Mouse (Mus musculus) forebrain, postnatal 0 days (tissue): ENCODE measurements around the gene 2210016F16Rik. TPM values are rescaled to one million over a fixed set of nuclear protein-coding genes. Genes with fewer than 3 reads are reported as not detected.
A peak's percentile ranks its signal among the peaks of the same experiment; 100 is the strongest.
"Not testable (repeated sequence)": the region's sequence is repeated elsewhere in the genome, so short reads cannot be mapped to it uniquely, and the experiment has no call there.

Source experiments
- ATAC-seq: fragments of 200-750 bp; cut with Nextera tagmentation; 2 replicates; pipeline ENCODE4 v1.8.0; 2017; ENCODE audit warnings: mild to moderate bottlenecking, moderate library complexity
- DNase-seq: peaks from one replicate; pipeline ENCODE4 v3.0.0-alpha.2; 2015
- H3K27ac ChIP-seq: fragments of 300-500 bp; sonication (generic); 2 replicates; pipeline ENCODE4 v1.5.1; 2014; ENCODE audit warnings: low read depth, mild to moderate bottlenecking, antibody characterized with exemption, low read length, moderate library complexity, mixed read lengths
- H3K27me3 ChIP-seq: fragments of 300-500 bp; sonication (generic); 2 replicates; pipeline ENCODE4 v1.6.1; 2014; ENCODE audit warnings: mild to moderate bottlenecking, low read length, mixed read lengths; ENCODE audit not compliant: insufficient read depth
- H3K36me3 ChIP-seq: fragments of 300-500 bp; sonication (generic); 2 replicates; pipeline ENCODE4 v1.6.1; 2014; ENCODE audit warnings: mild to moderate bottlenecking, moderate library complexity; ENCODE audit not compliant: insufficient read depth
- H3K4me1 ChIP-seq: fragments of 300-500 bp; sonication (generic); 2 replicates; pipeline ENCODE4 v1.6.1; 2014; ENCODE audit warnings: antibody characterized with exemption; ENCODE audit not compliant: insufficient read depth
- H3K4me2 ChIP-seq: fragments of 300-500 bp; sonication (generic); 2 replicates; pipeline ENCODE4 v1.6.1; 2014; ENCODE audit warnings: low read depth, mild to moderate bottlenecking, moderate library complexity
- H3K4me3 ChIP-seq: fragments of 300-500 bp; sonication (generic); 2 replicates; pipeline ENCODE4 v1.5.1; 2014; ENCODE audit warnings: low read depth, low read length, mixed read lengths
- H3K9ac ChIP-seq: fragments of 300-500 bp; sonication (generic); 2 replicates; pipeline ENCODE4 v1.6.1; 2014; ENCODE audit warnings: mild to moderate bottlenecking
- H3K9me3 ChIP-seq: fragments of 300-500 bp; sonication (generic); 2 replicates; pipeline ENCODE4 v1.6.1; 2016; ENCODE audit warnings: low read length
- CTCF ChIP-seq: sonication (generic); IDR thresholded peaks from 2 replicates; pipeline ENCODE4 v1.5.1; 2016; ENCODE audit warnings: antibody characterized with exemption, control low read depth, low read depth
- WGBS: fragments of 180-500 bp; shearing (Covaris S2); extraction: QIAGEN DNeasy Blood & Tissue Kit; methylation state at CpG from one replicate; pipeline ENCODE4 v1.1.7; 2014; 5-methylcytosine and 5-hydroxymethylcytosine counted together
- polyA plus RNA-seq: library from polyadenylated mRNA; unstranded; fragments of >200 nt; fragmentation: Nextera tagmentation; extraction: Ambion mirVana; gene quantifications from 2 replicates; pipeline ENCODE4 v1.2.1, GENCODE M21; 2015
- total RNA-seq: library from RNA; depleted of rRNA; stranded (reverse); fragments of >200 nt; gene quantifications from 2 replicates; pipeline ENCODE4 v1.2.3, GENCODE M21; 2014

Gene 2210016F16Rik
- total and polyA plus RNA-seq, 2 experiments from 2014 or later, result 14.2 to 16.0 TPM

DNA sequence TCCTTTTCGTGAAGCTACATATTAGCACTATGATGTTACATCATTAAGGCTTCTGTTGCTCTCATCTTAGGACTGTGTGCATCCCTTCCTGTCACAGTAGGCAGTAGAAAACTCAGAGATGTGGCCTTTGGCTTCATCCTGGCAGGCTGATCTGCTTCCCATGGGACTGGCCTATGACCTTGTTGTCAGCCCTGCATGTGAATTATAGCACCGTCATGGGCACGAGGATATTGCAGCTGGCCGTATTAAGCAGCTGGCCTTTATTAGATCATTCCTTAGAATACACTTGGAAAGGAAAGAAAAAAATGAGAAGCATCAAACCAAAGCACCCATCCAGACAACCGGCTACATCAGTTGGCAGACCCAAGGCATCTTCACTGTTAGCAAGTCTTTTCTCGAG lies 30.3 kb upstream of the 2210016F16Rik start:
- no peaks in the 10 kb centered on the region for H3K4me1 ChIP-seq
- no peak for ATAC-seq
- no peaks in the 10 kb centered on the region for H3K27me3 ChIP-seq
- H3K9ac ChIP-seq, result no peak overlapping the region
- H3K9me3 ChIP-seq, result no peaks in the 10 kb centered on the region
- 83% methylated on average over 6 of the region's 6 CpGs for WGBS
- DNase-seq, result no peak
- no peak overlapping the region for H3K27ac ChIP-seq
- no peak for TF ChIP-seq CTCF
- no peaks in the 10 kb centered on the region for H3K36me3 ChIP-seq
- H3K4me2 ChIP-seq, result no peak overlapping the region
- no peak overlapping the region for H3K4me3 ChIP-seq

DNA sequence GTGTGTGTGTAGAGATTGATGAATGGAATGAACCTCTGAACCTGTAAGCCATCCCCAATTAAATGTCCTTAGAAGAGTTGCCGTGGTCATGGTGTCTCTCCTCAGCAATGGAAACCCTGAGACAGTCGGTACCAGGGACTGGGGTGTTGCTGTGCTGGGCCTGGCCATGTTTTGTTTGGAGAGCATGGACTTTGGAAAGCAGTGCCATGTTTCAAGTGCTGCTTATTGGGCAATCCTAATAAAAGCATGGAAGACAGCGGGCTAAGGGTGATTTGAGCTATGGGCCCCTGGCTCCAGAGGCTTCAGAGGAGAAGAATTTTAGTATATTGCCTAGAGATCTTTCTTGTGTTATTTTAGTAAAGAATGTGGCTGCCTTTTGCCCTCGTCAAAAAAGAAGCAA lies 26.0 kb upstream of the 2210016F16Rik start:
- Histone ChIP-seq H3K4me1 (no peaks in the 10 kb centered on the region), H3K9ac (no peak overlapping the region), H3K9me3 (no peaks in the 10 kb centered on the region), H3K4me3 (no peak overlapping the region), H3K27ac (no peak overlapping the region), H3K4me2 (no peak overlapping the region), H3K27me3 (no peaks in the 10 kb centered on the region), H3K36me3 (no peaks in the 10 kb centered on the region)
- ATAC-seq (no peak), DNase-seq (no peak)
- no peak for TF ChIP-seq CTCF
- 98% methylated on average over 4 of the region's 4 CpGs for WGBS

DNA sequence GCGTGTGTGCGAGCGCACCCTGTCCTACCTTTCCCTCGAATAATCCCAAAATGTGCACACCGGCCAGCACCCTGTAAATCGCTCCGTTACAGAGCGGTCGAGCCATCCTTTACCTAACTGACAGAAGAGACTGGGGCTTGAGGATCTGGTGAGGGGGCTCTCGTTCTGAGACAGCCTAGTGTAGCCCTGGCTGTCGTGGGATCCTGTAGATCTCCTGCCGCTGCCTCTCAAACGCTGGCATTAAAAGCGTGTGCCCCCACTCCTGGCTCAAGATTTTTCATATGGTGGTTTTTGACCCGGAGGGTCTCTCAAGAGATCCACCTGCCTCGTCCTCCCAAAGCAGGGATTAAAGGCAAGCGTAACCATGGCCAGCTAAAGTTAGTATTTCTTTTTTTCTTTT lies 18.2 kb upstream of the 2210016F16Rik start, which contains the start of gene Hnrnpk:
Hnrnpk (minus strand) TSS at position 101 of the 400 bp plus-strand sequence.
- not testable (repeated sequence) for H3K27me3 ChIP-seq, H3K4me1 ChIP-seq, DNase-seq, H3K9me3 ChIP-seq, H3K36me3 ChIP-seq, ATAC-seq
- Histone ChIP-seq H3K4me2 (peak within 1 kb of the TSS; percentile 51), H3K4me3 (peak within 1 kb of the TSS; percentile 100), H3K9ac (peak within 1 kb of the TSS; percentile 100), H3K27ac (peak within 1 kb of the TSS; percentile 100)
- 8% methylated on average over 16 of the region's 17 CpGs for WGBS

DNA sequence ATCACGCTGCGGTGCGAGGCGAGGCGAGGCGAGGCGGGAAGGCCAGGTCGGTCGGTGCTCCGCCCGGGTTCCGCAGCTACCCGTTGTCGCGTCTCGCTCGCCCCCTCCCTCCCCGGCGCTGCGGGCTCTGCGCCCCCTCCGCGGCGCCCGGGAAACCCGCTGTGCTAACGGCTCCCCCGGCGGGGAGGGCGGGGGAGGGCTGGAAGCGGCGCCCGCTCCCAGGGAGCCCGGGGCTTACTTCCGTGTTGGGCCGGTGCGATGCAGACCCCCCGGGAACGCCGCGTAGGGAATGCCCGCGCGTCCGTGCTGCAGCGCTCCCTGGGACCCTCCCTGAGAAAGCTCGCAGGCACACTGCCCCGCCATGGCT lies 17.7 kb upstream of the 2210016F16Rik start:
- TF ChIP-seq CTCF, result no peak
- 5% methylated on average over 38 of the region's 48 CpGs for WGBS
- Histone ChIP-seq H3K27ac (peak overlapping the region; percentile 100), H3K4me1 (0 out of 2 replicates have a peak, but pooled peaks cover 2% of the 10 kb centered on the region), H3K9me3 (no peaks in the 10 kb centered on the region), H3K36me3 (peaks cover 4% of the 10 kb centered on the region), H3K4me2 (peak overlapping the region; percentile 51), H3K4me3 (peak overlapping the region; percentile 100), H3K9ac (peak overlapping the region; percentile 100), H3K27me3 (no peaks in the 10 kb centered on the region)
- DNase-seq (no peak), ATAC-seq (peak; percentile 67)

DNA sequence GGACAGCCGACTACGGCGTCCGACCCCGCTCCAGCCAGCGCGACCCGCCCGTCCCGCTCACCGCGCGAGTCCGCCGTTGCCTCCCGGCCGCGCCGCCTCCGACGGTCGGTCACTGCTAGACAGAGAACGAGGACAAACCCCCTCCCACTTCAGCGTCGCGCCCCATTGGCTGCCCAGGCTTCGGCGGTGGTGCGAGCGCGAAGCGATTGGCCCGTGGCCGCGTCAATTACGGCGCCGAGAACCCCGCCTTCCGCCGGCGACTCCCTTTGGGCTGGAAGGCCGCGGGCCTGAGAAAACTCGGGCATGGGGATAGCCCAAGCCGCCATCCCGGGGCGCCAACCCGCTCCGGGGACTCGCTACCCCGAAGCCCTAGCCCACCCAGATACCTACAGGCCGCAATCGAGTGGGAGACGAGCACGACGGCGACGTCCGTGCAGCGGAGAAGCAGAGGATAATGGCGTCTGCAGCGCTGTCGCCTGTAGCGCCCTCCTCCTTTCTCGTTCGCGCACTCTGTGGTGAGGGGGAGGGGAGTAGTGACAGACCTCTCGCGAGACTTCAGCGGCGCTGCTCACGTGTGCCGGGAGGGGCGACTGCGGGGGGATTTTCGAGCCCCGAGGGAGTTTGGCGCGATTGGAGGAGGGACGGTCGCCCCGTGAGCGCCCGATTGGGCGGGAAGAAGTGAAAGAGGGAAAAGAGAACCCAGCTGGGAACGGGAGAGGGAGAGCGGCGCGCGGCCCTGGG lies 17.1 kb upstream of the 2210016F16Rik start, which contains the start of gene Rmi1:
Rmi1 (plus strand) TSS at position 246 of the 741 bp plus-strand sequence.
- WGBS, result under 1% methylated on average over 85 of the region's 91 CpGs
- Histone ChIP-seq H3K9me3 (no peaks in the 10 kb centered on the region), H3K36me3 (peaks cover 9% of the 10 kb centered on the region), H3K4me3 (peak within 1 kb of the TSS; percentile 100), H3K4me2 (peak within 1 kb of the TSS; percentile 76), H3K27me3 (no peaks in the 10 kb centered on the region), H3K9ac (peak within 1 kb of the TSS; percentile 100), H3K27ac (peak within 1 kb of the TSS; percentile 100), H3K4me1 (0 out of 2 replicates have a peak, but pooled peaks cover 2% of the 10 kb centered on the region)
- ATAC-seq (peak; percentile 93), DNase-seq (peak; percentile 99)
- TF ChIP-seq CTCF, result peak; percentile 60

DNA sequence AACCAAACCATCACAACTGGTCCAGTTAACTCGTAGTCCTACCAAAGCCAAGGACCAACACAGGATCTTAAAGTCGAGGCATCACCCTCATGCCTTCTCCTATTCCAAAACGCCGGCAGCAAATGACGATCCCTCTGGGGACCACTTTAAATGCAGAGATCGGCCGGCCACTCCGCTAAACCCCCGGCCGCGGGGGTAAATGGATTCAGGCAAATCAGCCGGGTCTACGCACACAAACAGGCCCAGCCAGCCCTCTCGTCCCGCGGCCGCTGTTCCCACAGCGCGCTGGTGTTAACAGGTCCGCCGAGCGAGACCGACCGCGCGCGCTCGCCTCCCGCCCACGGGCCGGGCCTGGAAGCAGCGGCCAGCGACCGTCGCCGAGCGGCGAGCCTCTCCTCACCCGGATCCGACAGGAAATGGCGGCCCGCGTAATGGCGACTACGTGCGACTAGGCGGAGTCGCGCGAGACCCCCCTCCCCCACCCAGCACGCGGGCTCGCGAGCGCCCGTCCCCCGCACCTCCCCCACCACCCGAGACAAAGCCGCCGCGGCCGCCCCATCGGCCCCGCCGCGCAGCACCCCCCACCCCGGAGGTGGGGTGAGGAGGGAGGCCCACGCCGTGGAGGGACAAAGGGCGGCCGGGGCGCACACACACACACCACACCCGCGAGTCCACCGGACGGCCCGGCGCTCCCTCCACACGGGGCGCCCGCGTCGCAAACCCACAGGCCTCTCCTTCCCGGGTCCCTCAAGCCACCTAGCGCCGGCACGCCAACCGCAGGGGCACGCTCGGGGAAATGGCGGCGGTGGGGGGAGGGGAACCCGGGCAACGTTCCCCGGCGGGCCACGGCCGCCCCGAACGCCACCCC lies 16.3 kb upstream of the 2210016F16Rik start:
- DNase-seq, result peak; percentile 87
- TF ChIP-seq CTCF, result peak; percentile 54
- WGBS, result under 1% methylated on average over 83 of the region's 100 CpGs
- Histone ChIP-seq H3K4me3 (peak overlapping the region; percentile 100), H3K4me2 (peak overlapping the region; percentile 76), H3K27ac (peak overlapping the region; percentile 100), H3K4me1 (0 out of 2 replicates have a peak, but pooled peaks cover 2% of the 10 kb centered on the region), H3K9me3 (no peaks in the 10 kb centered on the region), H3K27me3 (no peaks in the 10 kb centered on the region), H3K36me3 (peaks cover 13% of the 10 kb centered on the region), H3K9ac (peak overlapping the region; percentile 100)
- ATAC-seq, result peak; percentile 45

DNA sequence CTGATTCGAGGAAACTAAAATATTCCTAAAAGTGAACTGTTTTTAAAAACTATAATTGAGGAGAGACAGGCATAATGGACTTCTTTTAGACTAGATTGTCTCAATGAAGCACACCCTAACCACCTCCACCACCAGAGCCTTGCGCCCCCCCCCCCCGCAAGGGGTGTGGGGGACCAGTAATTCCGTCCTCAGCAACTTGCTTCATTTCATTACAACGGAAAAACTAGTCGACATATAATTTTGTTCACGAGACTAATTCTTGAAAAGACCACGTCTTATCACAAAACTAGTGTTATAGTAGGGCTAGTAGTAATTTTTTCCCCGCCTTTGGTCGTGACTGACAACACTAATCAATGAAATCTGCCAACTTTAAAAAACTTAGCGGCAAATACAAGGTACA lies 15.6 kb upstream of the 2210016F16Rik start:
- H3K4me3 ChIP-seq, result peak overlapping the region; percentile 100
- ATAC-seq, result no peak

More for the DNA sequence above, 15.6 kb upstream of the 2210016F16Rik start:
- Histone ChIP-seq H3K9me3 (no peaks in the 10 kb centered on the region), H3K27ac (no peak overlapping the region), H3K36me3 (peaks cover 21% of the 10 kb centered on the region), H3K4me2 (peak overlapping the region; percentile 76), H3K27me3 (no peaks in the 10 kb centered on the region), H3K9ac (peak overlapping the region; percentile 100), H3K4me1 (0 out of 2 replicates have a peak, but pooled peaks cover 2% of the 10 kb centered on the region)
- WGBS, result 1% methylated on average over 11 of the region's 11 CpGs
- no peak for TF ChIP-seq CTCF
- no peak for DNase-seq
